Mouse (Mus musculus) kidney, adult 11 months (tissue): ENCODE results near the gene Olfr834.

ENCODE experiments used
- DNase-seq: peaks from one replicate; pipeline ENCODE4 v3.0.0; 2022

Gene Olfr834

GRCm38 (mm10) chr9:18987690-18988089, at the start of gene Olfr834:
Gene Olfr834, plus strand, starts transcription at chr9:18987990.
- no peak for DNase-seq

GRCm38 (mm10) chr9:18962021-18962420, 25.8 kb upstream of the Olfr834 start:
- DNase-seq = no peak

GRCm38 (mm10) chr9:19032435-19032834, 44.6 kb downstream of the Olfr834 start, which contains the start of gene Olfr835:
Gene Olfr835, plus strand, starts transcription at chr9:19032735.
- no peak for DNase-seq
